Mouse (Mus musculus): ENCODE results near the gene Ifitm7. TPM values are rescaled to one million over a fixed set of nuclear protein-coding genes. Genes with fewer than 3 reads are reported as not detected.

The Ifitm7 gene
- polyA plus RNA-seq, 1 experiment from 2014 or later: 0.47 TPM

Other genes starting within 250 kb of the Ifitm7 start
- gene Rrn3, start 206.2 kb downstream of the Ifitm7 start, polyA plus RNA-seq (2015; fragmentation: Nextera tagmentation; extraction: Ambion mirVana): 59.5 and 59.6 TPM in 2 replicates
- gene Ntan1, start 168.0 kb downstream of the Ifitm7 start, polyA plus RNA-seq (2015; fragmentation: Nextera tagmentation; extraction: Ambion mirVana): 187 and 201 TPM in 2 replicates
- gene Pdxdc1, start 83.8 kb downstream of the Ifitm7 start, polyA plus RNA-seq (2015; fragmentation: Nextera tagmentation; extraction: Ambion mirVana): 97.3 and 103 TPM in 2 replicates
- gene Mpv17l, start 83.7 kb downstream of the Ifitm7 start, polyA plus RNA-seq (2015; fragmentation: Nextera tagmentation; extraction: Ambion mirVana): 5.7 and 6.4 TPM in 2 replicates
- 1.7 and 3.1 TPM in 2 replicates for gene 2900011O08Rik, start 284 bp downstream of the Ifitm7 start, polyA plus RNA-seq (2015; fragmentation: Nextera tagmentation; extraction: Ambion mirVana)
- 96.9 and 102 TPM in 2 replicates for gene Nde1, start 176.4 kb upstream of the Ifitm7 start, polyA plus RNA-seq (2015; fragmentation: Nextera tagmentation; extraction: Ambion mirVana)
- gene Marf1, start 176.5 kb upstream of the Ifitm7 start, polyA plus RNA-seq (2015; fragmentation: Nextera tagmentation; extraction: Ambion mirVana): 17.6 and 17.7 TPM in 2 replicates